Mouse (Mus musculus) spleen, postnatal 4 days (tissue): Measurements from ENCODE around the gene Shisal2a.

Experiments used
- DNase-seq, 2 experiments: peaks; one replicate each; pipeline ENCODE4 v3.0.0; 2022; ENCODE audit warnings: low spot score in 2 of 2

Shisal2a gene

DNA sequence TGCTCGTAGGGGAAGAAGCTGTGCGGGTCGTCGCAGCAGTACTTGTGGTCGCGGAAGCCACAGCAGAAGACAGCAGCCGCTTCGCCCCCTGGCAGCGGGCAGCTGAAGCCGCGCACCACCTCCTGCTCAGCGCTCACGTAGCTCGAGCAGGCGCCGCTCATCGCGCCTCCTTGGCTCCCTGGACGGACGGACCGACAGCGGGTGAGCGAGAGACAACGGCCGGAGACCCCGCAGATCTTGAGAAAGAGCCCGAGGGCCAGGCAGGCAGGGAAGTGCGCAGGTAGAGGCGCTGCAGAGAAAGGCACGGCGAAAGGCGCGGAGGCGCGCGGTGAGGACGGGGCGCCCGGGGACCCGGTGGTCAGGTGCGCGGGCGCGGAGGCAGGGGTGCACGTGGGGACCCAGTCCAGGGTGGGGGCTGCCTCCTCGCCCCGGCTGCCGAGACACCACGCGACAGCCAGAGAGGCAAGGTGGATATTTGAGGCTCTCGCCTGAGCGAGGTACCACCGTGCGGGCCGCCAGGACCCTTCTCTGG, at the start of gene Shisal2a:
Gene Shisal2a (minus strand): TSS at position 167 of the 532 bp plus-strand sequence.
- DNase-seq = peak in 1 of 2 experiments; percentile 65

DNA sequence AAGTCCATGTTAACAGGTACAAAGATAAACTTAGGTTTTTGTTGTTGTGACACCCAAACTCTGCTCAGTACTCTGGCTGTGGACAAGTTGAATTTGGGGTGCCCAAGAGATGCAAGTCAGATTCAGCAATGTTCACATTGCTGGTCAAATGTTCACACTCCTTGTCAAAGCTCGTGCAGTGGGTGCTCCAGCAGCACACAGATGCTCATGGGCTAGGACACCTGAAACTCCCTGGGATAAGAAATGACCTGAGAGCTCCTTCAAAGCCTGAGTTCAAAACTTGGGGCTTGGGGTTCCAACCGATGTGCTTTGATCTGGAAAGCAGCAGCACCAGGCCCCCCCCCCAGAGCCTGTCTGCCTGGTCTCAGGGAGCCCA, 48.4 kb upstream of the Shisal2a start:
- DNase-seq = no peak

DNA sequence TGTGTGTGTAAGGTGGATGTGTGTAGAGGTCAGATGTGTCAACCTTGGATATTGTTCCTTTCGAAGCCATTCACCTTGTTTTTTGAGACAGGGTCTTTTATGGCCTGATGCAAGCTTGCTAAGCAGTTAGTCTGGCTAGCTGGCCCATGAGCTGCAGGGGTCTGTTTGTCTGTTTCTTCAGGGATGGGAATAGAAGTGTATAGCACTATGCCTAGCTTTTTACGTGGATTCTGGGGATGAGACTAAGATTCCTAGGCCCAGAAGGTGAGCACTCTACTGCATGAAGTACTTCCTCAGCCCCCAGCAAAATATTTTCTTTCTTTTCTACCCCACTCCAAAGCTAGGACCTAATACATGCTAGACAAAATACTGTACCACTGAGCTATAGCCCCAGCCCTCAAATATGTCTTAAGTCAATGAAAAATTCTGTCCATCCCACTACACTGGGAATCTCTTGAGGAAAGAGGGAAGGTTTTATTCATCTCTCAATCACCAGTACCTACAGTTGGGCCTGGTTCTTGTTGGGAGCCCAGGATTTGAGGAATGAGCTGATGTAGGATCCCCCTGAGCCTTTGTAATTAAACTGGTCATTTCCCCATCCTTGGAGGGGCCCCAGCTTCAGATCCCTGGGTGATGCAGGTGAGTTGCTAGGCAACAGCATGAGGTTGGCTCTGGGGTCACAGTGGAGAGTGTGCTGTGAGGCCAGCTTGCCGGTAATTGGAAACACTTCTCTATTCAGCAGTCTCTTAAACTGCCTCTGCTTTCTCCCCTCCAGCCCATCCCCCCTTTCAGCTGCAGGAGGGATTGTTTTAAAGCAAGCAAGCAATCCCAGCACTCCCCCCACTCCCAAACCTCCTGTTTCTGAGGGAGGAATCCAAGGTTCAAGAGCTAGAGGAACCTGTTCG, 47.8 kb upstream of the Shisal2a start:
- DNase-seq = no peak

DNA sequence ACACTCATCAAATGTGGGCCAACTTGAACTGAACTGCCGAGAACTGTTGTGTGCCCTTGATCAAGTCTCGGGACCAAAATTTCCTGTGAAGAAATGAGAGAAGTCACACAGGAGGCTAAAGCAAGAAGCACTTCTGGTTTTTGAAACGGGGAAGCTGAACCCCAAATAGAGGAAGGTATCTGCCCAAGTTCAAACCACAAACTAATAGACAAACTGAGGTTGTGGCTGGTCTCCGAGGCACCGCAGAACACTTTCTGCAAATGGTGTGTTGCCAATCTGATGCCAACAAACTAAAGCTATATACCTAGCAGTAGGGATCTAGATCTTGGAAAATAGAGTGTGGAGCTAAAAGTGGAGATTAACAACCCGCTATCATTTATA, 45.2 kb upstream of the Shisal2a start:
- DNase-seq = peak in 1 of 2 experiments; percentile 12

DNA sequence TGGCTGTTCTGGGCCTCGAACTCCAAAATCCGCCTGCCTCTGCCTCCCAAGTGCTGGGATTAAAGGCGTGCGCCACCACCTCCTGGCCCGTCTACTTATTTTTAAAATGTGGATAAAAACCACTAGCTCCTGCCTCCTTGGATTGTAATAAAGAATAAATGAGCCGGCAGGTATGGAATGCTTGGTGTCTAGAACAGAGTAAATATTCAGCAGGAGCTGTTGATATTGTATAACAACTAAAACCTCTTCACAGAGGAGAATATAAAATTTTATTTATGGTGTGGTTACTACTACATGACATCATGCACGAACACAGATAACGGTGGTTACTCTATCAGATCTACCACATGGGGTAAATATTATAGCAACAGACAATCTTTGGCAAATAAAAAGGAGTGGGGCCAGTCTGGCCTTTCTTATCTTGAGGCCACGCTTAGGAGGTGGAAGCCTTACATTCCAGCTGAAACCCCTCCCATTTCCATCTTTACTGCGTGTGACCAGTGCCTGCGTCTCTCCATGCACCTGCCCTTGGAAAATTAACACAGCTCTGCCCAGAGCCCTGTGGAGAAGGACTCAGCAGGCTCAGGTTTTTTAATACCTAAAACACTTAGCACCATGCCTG, 44.7 kb upstream of the Shisal2a start:
- no peak for DNase-seq

DNA sequence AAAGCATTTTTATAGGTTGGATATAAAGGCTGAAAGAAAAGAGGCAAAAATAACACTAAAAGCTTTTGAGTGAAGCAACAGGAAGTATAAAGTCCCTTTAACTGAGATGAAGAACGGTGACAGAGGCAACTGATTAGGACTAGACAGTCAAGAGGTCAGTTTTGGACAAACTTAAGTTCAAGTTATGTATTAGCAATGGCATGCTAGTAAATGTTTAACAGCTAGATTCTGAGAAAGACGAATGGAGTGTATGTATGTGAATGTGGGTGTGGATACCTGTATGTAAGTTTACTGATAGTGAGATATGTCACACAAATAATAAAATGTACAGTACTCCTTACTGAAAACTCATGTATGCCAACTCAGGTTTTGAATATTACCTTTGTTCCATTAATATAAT, 41.4 kb upstream of the Shisal2a start:
- DNase-seq = no peak

DNA sequence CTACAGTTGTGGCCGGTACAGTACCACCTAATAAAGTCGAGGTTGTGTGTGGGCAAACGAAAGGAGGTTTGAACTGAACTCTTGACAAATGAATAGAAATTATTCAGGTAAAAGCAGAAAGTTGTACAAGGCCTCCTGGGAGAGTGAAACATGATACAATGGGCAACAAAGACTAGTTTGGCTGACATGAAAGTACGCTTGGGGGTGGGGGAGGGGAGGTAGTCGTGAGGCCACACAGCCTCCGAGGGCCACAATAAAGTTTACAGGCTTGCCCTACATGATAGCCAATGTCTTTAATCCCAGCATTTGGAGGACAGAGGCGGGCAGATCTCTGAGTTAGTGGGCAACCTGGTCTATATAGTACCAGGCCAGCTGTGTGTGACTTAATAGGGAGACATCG, 24.5 kb upstream of the Shisal2a start:
- DNase-seq = no peak

DNA sequence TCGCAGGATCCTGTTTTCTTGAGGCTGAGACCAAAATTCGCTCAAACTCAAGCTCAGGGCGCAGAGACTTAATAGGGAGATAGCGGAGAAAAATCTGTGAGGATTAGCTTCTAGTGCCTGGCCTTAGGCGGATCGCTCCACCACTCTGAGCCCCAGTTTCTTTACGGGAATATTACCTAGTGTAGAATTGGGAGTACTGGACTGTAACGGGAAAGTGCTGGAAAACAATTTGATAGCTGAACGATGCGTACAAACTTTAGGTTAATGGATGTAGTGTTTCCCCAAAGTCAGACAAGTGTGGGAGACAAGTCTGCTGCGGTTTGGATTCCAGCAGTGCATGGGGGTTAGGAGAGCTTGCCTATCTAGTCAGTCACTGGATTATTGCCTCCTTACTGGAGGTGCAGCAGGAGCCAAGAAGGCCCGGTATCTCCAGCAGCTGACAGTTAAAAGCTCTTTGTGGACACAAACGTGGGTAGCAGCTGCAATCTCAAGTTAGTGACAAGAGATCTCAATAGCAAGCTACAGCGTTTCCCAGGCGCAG, 23.8 kb upstream of the Shisal2a start, which contains the start of gene Gpx7:
Gene Gpx7 (minus strand): TSS at position 101 of the 541 bp plus-strand sequence.
- DNase-seq = no peak

DNA sequence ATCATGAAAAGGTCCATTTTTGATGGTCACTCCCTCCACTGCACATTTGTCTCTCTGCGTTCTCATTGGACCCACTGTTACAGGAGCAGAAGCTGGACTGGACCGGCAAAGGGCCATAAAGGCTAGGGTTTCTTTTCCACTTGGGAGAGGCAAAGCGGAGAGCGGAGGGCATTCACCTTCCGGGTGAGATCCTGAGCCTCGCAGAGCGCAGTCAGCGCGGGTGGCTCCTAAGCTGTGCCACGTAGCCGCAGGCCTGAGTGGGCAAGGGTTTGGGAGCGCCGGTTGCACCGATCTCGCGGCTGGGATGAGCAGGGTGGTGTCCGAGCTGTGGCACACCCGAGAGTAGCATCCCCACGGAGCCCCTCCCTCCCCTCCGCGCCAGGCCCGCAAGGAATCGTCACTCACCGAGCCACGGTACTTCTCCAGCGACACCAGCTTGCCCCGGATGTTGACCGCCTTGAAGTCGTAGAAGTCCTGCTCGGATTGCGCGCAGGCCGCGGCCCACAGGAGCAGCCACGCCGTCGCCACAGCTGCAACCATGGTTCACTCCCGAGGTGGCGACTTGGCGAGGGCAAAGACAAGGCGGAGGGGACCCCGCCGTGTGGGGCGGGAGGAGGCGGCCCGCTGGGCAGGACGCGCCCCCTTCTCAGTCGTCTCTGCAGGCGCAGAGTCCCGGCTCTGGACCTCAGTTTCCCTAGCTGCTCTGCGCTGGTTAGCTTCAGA, 23.1 kb upstream of the Shisal2a start:
- DNase-seq = peak; percentile 16 to 71

DNA sequence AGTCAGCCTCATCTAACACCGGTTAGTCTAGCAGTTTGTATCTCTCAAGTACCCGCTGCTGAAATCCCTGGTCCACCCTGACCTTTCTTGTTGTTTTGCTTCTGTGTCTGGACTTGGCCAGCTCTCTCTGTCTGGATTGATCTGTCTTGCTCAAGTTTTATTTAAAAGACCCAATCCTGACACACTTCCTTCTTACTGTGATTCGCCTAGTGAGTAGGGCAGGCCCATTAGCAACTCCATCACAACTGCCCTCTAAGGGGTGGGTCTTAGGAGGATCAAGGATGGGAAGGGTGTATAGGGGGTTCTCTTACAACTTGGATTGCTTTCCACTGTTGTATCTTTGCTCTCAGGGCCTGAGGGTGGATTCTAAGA, 22.6 kb upstream of the Shisal2a start:
- no peak for DNase-seq

DNA sequence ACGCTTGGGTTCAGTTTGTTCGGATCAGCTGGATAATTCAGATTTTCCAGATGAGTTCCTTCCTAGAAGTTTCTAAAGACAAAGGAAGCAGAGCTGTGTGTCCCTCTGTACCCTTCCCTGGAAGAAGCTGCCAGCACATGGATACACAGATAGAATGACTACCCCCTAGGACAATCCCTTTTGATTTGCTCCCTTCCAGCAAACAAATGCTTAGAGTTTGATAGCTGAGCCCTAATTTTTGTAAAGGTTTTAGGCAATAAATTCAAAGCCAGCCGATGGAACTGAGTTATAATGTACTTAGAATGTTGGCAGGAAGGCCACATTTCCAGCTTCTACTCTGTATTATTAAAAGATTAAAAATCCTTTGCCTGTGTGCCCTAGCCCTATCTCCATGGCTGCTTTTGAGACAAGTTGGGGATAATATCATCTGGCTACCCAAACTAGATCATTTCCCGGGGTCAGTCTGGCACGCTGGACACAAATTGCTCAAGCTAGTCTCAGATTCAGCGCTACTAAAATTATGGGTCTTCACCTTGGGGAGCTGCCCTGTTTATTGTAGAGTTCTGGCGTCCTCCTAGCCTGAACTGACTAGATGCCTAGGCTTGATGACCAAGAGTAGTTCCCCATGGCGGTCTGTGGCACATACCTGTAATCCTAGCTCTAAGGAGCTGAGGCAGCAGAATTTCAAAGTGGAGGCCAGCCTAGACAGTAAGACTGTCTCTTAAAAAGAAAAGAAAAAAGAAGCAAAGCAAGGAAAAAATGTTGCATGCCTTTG, 20.9 kb upstream of the Shisal2a start:
- DNase-seq = no peak

DNA sequence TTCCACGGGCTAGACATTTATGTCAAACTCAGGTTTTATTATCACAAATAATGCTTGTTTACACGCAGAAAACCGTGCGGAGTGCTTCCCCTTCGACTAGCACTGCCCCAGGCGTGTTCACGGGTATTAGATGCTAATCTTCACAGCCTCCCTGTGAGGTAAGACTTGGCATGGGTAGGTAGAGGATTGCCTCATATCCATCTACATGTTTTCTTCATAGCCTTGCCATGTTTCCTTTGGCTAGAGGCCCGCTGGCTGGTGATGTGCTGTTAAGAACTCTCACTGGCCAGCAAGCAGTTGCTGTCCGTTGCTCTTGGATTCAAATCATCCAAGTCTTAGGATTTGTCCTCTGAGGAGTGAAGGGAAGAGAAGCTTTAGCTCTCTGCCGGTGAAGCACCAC, 17.2 kb upstream of the Shisal2a start:
- no peak for DNase-seq

DNA sequence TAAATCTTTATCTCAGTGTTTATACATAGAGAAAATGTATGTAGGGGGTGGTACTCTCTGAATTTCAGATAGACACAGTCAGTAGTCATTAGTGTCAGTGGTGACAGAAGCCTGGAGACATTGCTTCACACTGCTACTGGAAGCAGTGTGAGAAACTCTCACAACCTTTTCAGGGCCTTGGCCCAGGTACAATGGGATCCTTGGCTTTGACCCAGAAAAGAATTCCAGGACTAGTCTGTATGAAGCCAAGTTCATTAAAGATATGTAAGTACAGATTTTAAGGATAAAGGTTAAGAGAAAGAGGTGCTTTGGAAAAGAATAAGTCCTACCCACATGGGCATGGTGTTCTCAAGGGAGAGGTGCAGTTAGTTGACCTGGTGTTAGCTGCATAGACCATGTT, 11.1 kb upstream of the Shisal2a start:
- DNase-seq = no peak

DNA sequence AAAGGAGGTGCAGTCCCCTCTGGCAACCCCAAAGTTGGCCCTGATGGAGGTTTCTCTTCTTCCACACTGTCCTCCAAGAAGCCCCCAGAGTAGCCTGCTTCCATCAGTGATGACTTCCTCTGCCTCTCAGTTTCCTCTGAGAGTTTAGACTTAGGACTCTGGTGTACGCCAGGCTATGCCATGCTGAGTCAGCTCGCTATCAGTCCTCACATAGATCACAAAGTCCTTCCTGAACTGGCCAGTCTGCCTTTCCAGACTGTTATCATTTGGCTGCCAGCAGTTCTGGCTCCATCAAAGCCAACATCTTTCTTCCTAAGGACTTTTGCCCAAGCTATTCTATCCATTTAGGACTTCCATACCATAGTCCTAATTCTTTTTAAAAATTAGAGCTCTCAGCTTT, 9.4 kb upstream of the Shisal2a start:
- DNase-seq = no peak

DNA sequence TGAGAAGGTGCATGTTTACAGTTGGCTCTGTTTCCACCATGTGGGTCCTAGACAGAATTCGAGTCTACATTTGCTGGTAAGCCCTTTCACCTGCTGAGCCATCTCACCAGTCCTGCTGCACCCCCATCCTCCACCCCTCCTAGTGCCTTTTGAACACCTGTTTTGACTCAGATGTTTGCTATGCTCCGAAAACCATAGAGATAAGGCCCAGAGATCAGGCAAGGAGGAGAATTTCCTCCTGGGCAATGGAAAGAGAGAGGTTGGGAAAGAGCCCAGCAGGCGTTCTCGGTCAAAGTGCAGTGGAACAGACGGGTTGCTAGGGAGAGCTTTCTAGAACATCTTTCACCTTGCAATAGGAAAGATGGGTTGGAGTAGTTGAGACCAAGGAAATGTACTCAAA, 8.0 kb upstream of the Shisal2a start:
- DNase-seq = no peak

DNA sequence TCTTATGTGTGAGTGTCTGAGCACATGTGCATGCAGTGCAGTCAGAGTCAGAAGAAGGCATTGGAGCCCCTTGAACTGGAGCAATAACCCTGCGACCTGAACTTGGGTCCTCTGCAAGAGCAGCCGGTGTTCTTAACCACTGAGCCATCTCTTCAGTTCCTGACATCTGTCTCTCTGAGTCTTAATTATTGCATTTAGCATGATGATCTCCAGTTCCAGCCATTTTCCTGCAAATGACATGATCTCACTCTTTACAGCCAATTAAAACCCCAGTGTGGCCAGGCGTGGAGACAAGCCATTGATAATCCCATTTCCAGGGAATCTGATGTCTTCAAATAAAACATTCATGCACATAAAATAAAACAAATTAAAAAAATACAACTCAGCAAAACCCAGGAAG, 5.6 kb upstream of the Shisal2a start:
- no peak for DNase-seq

DNA sequence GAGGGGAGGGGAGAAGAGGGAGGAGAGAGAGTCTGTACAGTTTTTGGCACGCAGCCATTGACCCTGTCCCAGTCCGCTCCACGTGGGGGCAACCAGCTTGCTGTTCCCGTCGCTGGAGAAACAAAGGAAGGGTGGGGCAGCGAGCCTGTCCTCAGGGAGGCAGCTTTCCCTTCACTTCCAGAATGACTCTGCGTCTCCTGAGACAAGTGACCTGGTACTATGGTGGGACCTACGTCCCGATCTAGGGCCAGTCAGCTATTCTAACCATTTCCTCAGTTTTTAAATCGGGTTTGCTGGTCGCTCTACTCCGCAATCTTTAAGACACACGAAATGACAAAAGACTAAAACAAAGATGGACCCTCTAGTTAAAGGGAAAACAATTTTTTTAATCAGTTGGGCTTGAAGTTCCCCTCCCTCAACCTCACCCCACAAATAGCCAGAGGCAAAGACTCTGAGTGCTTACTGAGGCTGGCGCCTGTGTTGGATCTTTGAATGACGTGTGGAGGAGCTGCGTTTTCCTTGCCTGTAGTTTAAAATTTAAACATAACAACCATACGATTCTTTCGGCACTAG, 4.6 kb upstream of the Shisal2a start:
- no peak for DNase-seq

DNA sequence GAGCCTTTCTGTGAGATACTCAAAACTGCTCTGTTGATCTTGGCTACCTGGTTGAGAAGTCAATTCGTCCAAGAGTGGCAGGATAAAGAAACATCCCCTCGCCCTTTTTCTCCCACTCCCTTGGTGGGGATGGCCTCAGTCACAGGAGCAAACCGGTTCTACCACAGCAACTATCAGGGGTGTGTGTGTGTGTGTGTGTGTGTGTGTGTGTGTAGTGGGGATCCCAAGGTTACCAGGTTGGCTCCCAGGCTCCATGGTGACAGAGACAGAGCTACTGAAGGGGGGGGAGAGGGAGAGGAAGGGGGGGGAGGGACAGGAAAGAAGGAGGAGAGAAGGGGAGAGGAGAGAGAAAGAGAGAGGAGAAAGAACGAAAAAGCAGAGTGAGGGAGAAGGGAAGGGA, 4.0 kb upstream of the Shisal2a start:
- no peak for DNase-seq

DNA sequence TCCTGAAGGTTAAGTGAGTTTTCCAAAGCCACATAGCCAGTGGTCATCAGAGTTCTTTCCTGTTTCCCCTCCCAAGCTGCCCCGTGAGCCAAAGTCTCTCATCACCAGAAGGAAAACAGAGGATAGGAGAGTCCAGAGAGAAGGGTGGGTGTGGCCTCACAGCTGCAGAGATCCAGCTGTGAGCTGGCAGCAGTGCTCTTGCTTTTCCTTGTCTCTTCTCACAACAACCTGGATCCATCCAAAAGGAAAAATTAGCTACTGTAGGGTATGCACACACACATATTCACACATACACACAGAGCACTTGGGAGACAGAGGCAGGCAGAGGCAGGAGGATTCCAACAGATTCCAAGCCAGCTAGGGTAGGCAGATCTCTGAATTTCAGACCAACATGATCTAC, 2.9 kb upstream of the Shisal2a start:
- DNase-seq = no peak

DNA sequence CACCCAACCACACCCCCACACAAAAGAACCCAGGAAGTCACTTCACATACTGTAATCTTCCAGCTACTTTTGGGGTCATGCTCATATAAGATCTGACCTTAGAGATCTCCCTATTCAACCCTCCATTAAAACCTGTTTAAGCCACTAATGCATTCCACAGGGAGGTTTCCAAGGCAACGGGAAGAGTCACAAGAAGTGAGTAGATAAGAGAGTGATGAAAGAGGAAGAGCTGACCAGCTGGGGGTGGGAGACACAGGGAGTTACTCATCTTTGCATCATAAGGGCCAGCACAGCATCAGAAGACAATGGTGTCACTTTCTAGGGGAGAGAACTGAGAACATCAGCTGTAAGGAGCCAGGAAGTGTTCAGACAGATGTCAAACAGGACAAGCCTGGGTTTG, 3.0 kb downstream of the Shisal2a start:
- DNase-seq = no peak

DNA sequence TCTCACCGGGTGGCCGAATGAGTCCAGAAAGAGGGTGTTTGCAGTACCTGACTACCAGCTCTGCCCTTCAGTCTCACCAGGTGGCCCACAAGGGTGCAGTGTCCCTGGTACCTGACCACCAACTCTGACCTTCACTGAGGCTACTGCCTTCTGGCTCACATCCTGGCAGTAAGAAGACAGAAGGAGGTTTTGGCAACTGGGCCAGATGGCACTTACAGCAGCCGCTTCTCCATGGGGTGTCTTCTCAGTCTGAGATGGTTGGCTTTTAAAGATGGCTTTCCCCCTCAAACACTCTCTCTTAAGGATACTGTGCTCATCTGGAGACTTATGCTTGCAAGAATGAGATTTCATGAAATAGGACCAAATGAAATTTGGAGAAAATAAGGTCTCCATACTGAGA, 3.7 kb downstream of the Shisal2a start:
- no peak for DNase-seq
